8 mouse cellular contexts compared by ENCODE assay signal in the genomic region with DNA sequence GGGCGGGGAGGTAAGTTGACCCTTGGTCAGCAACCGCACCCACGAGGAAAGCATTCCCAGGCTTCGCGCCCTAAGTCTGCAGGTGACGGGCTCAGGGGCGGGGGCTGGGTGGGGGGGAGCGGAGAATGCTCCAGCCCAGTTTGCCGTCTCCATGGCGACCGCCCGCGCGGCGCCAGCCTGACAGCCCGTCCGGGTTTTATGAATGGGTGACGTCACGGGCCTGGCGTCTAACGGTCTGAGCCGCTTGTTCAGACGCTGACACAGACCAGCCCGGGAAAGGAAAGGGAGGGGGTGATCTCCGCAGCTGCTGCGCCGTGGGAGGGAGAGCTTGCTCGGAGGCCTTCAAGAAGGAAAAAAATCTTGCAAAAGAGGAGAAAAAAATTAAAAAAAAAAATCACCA. TPM values are rescaled to one million over a fixed set of nuclear protein-coding genes. Genes with fewer than 3 reads are reported as not detected.
DNase-seq lines count a peak whose midpoint lies in the region; ATAC-seq and TF ChIP-seq lines count a peak whose summit lies in the region.

No protein-coding gene starts in this region.

- ATAC-seq in forebrain, postnatal 0 days, result peak; percentile 94
- ATAC-seq in lung, embryonic 14.5 days (ENCODE audit: insufficient read depth), result peak; percentile 80

- TF ChIP-seq CTCF in forebrain, postnatal 0 days (IDR thresholded peaks at IDR 0.05; ENCODE audit: low read depth), result no peak
- no peak for TF ChIP-seq CTCF in lung, embryonic 14.5 days (IDR thresholded peaks at IDR 0.05; ENCODE audit: low read depth)

- H3K27ac ChIP-seq in forebrain, postnatal 0 days (ENCODE audit: low read depth, low read length), result peak overlapping the region; percentile 74
- H3K27ac ChIP-seq in lung, embryonic 14.5 days (ENCODE audit: low read depth), result peak overlapping the region; percentile 85

- under 1% methylated on average over 28 of the region's 28 CpGs for WGBS in forebrain, postnatal 0 days
- under 1% methylated on average over 28 of the region's 28 CpGs for WGBS in lung, embryonic 14.5 days

- H3K27me3 ChIP-seq in forebrain, postnatal 0 days (ENCODE audit: insufficient read depth, low read length), result 0 out of 2 replicates have a peak, but pooled peaks cover 9% of the 10 kb centered on the region
- H3K27me3 ChIP-seq in lung, embryonic 14.5 days (ENCODE audit: insufficient read depth, low read length), result no peaks in the 10 kb centered on the region

- H3K4me2 ChIP-seq in forebrain, postnatal 0 days (ENCODE audit: low read depth), result peak overlapping the region; percentile 84
- peak overlapping the region; percentile 79 for H3K4me2 ChIP-seq in lung, embryonic 14.5 days

- no peaks in the 10 kb centered on the region for H3K9me3 ChIP-seq in forebrain, postnatal 0 days (ENCODE audit: low read length)
- no peaks in the 10 kb centered on the region for H3K9me3 ChIP-seq in lung, embryonic 14.5 days (ENCODE audit: low read depth, low read length)

- peaks cover 18% of the 10 kb centered on the region for H3K4me1 ChIP-seq in forebrain, postnatal 0 days (ENCODE audit: insufficient read depth)
- H3K4me1 ChIP-seq in lung, embryonic 14.5 days (ENCODE audit: insufficient read depth), result peaks cover 30% of the 10 kb centered on the region

- peak overlapping the region; percentile 40; the same call in 1 of the 2 replicates for H3K9ac ChIP-seq in forebrain, postnatal 0 days
- H3K9ac ChIP-seq in lung, embryonic 14.5 days, result peak overlapping the region; percentile 40

- DNase-seq in ES-CJ7 (ENCODE audit: low read depth, low spot score), result peak; percentile 93
- DNase-seq in cerebellum, adult 11 months, result peak; percentile 73
- peak; percentile 95 for DNase-seq in forebrain, postnatal 0 days
- peak; percentile 97 for DNase-seq in heart, postnatal 4 days
- DNase-seq in layer of hippocampus, adult 8-10 months (ENCODE audit: low spot score in 2 of 2), result peak; percentile 91
- DNase-seq in lung, embryonic 14.5 days, result peak; percentile 100
- DNase-seq in ovary, postnatal 10 days (ENCODE audit: low spot score), result peak; percentile 78
- peak; percentile 86 for DNase-seq in thymus, postnatal 14 days

- H3K36me3 ChIP-seq in forebrain, postnatal 0 days (ENCODE audit: insufficient read depth), result no peaks in the 10 kb centered on the region
- peaks cover 3% of the 10 kb centered on the region; the same call in 1 of the 2 replicates for H3K36me3 ChIP-seq in lung, embryonic 14.5 days (ENCODE audit: insufficient read depth)

- H3K4me3 ChIP-seq in forebrain, postnatal 0 days (ENCODE audit: low read depth, low read length), result peak overlapping the region; percentile 47
- H3K4me3 ChIP-seq in lung, embryonic 14.5 days (ENCODE audit: low read depth, low read length), result peak overlapping the region; percentile 69

RNA-seq across cellular contexts. Expression of a gene that starts 1.1 kb away (rescaled TPM):
- total RNA-seq in forebrain, postnatal 0 days (2014; rRNA removed), result 58.8 and 70.5 TPM in 2 replicates
- 59.8 and 71.3 TPM in 2 replicates for polyA plus RNA-seq in forebrain, postnatal 0 days (2015; fragmentation: Nextera tagmentation; extraction: Ambion mirVana)
- total RNA-seq in heart, postnatal 4 days (2021), result 10 to 100 TPM; 71.8 to 76.6 TPM
- total RNA-seq in layer of hippocampus, adult 8-10 months (2022), result 10 to 100 TPM; 18.1 to 24.9 (median 22.5) TPM
- polyA plus RNA-seq in lung, embryonic 14.5 days (2014; fragmentation: Nextera tagmentation; extraction: Ambion mirVana), result 122 and 123 TPM in 2 replicates

RNA-seq across cellular contexts. Expression of a gene that starts 19.0 kb away (rescaled TPM):
- total RNA-seq in forebrain, postnatal 0 days (2014; rRNA removed), result 4.3 TPM in 2 replicates
- polyA plus RNA-seq in forebrain, postnatal 0 days (2015; fragmentation: Nextera tagmentation; extraction: Ambion mirVana), result 4.4 and 5.4 TPM in 2 replicates
- total RNA-seq in heart, postnatal 4 days (2021), result 10 to 100 TPM; 13.7 to 15.1 TPM
- 1 to 10 TPM in 3 of 4 experiments, under 1 TPM in 1; 0.92 to 2.4 (median 2.2) TPM for total RNA-seq in layer of hippocampus, adult 8-10 months (2022)
- polyA plus RNA-seq in lung, embryonic 14.5 days (2014; fragmentation: Nextera tagmentation; extraction: Ambion mirVana), result 51.4 and 59.6 TPM in 2 replicates

RNA-seq across cellular contexts. Expression of a gene that starts 48.1 kb away (rescaled TPM):
- total RNA-seq in forebrain, postnatal 0 days (2014; rRNA removed), result 21.5 and 30.8 TPM in 2 replicates
- polyA plus RNA-seq in forebrain, postnatal 0 days (2015; fragmentation: Nextera tagmentation; extraction: Ambion mirVana), result 26.6 and 29.9 TPM in 2 replicates
- 10 to 100 TPM; 19.9 to 20.2 TPM for total RNA-seq in heart, postnatal 4 days (2021)
- 10 to 100 TPM; 17.7 to 21.8 (median 19.0) TPM for total RNA-seq in layer of hippocampus, adult 8-10 months (2022)
- polyA plus RNA-seq in lung, embryonic 14.5 days (2014; fragmentation: Nextera tagmentation; extraction: Ambion mirVana), result 28.5 and 32.7 TPM in 2 replicates

Comparison
In these comparisons a context has a peak if more than half of its experiments do, and no peak if none do; other contexts are left out.
1. Peak in every context shown above with its lines: DNase-seq, ATAC-seq, H3K4me3 ChIP-seq and H3K27ac ChIP-seq.